Mouse (Mus musculus) hindbrain, embryonic 16.5 days (tissue): ENCODE measurements at regions not wholly inside any gene's neighbourhood (a gene's known extent, or its start where the extent isn't known, plus 50 kb on each side); places are given as distances from the start of the nearest gene placed in this dataset.

Experiments
- ATAC-seq: fragments of 200-750 bp; cut with Nextera tagmentation; 2 replicates; pipeline ENCODE4 v1.8.0; 2017; ENCODE audit warnings: moderate TSS enrichment, moderate library complexity
- H3K27ac ChIP-seq: fragments of 300-500 bp; sonication (generic); 2 replicates; pipeline ENCODE4 v1.5.1; 2014; ENCODE audit warnings: low read depth, mild to moderate bottlenecking, control low read depth, low read length, moderate library complexity
- H3K27me3 ChIP-seq: fragments of 300-500 bp; sonication (generic); replicated peaks from 2 replicates; pipeline ENCODE4 v1.6.1; 2014; ENCODE audit warnings: low read length; ENCODE audit not compliant: control insufficient read depth, insufficient read depth
- H3K36me3 ChIP-seq: fragments of 300-500 bp; sonication (generic); 2 replicates; pipeline ENCODE4 v1.6.1; 2014; ENCODE audit warnings: mild to moderate bottlenecking, low read length, moderate library complexity, mixed read lengths; ENCODE audit not compliant: control insufficient read depth, insufficient read depth
- H3K4me1 ChIP-seq: fragments of 300-500 bp; sonication (generic); 2 replicates; pipeline ENCODE4 v1.6.1; 2014; ENCODE audit warnings: low read depth, low read length; ENCODE audit not compliant: control insufficient read depth, insufficient read depth
- H3K4me2 ChIP-seq: fragments of 300-500 bp; sonication (generic); 2 replicates; pipeline ENCODE4 v1.6.1; 2014; ENCODE audit warnings: mild to moderate bottlenecking, low read length, control low read depth, moderate library complexity
- H3K4me3 ChIP-seq: fragments of 300-500 bp; sonication (generic); 2 replicates; pipeline ENCODE4 v1.5.1; 2014; ENCODE audit warnings: mild to moderate bottlenecking, low read length, control low read depth, moderate library complexity
- H3K9ac ChIP-seq: fragments of 300-500 bp; sonication (generic); 2 replicates; pipeline ENCODE4 v1.6.1; 2014; ENCODE audit warnings: low read depth, mild to moderate bottlenecking, control low read depth, low read length, moderate library complexity
- H3K9me3 ChIP-seq: fragments of 300-500 bp; sonication (generic); 2 replicates; pipeline ENCODE4 v1.6.1; 2014; ENCODE audit warnings: mild to moderate bottlenecking, low read length, moderate library complexity; ENCODE audit not compliant: control insufficient read depth
- WGBS: fragments of 180-500 bp; shearing (Covaris S2); extraction: QIAGEN DNeasy Blood & Tissue Kit; methylation state at CpG from one replicate; pipeline ENCODE4 v1.1.7; 2014; 5-methylcytosine and 5-hydroxymethylcytosine counted together

GRCm38 (mm10) chr12:70544326-70544725 is 91.4 kb downstream of the Tmx1 start:
- Histone ChIP-seq H3K9me3 (no peaks in the 10 kb centered on the region), H3K9ac (no peak overlapping the region), H3K27ac (no peak overlapping the region), H3K27me3 (no peaks in the 10 kb centered on the region), H3K4me2 (no peak overlapping the region), H3K4me1 (no peaks in the 10 kb centered on the region; the same call in 1 of the 2 replicates), H3K4me3 (no peak overlapping the region), H3K36me3 (no peaks in the 10 kb centered on the region)
- no peak for ATAC-seq
- 34% methylated on average over 12 of the region's 12 CpGs for WGBS

- no peak overlapping the region for H3K9ac ChIP-seq
- H3K4me3 ChIP-seq, result no peak overlapping the region
- H3K4me2 ChIP-seq, result no peak overlapping the region
- H3K9me3 ChIP-seq, result no peaks in the 10 kb centered on the region
- ATAC-seq, result no peak
- 68% methylated on average over 7 of the region's 7 CpGs for WGBS
- H3K27ac ChIP-seq, result no peak overlapping the region
- H3K36me3 ChIP-seq, result no peaks in the 10 kb centered on the region
- no peaks in the 10 kb centered on the region for H3K27me3 ChIP-seq
- no peaks in the 10 kb centered on the region; the same call in 1 of the 2 replicates for H3K4me1 ChIP-seq
Measured at GRCm38 (mm10) chr12:70544850-70545510, 92.1 kb downstream of the Tmx1 start.

- H3K36me3 ChIP-seq, result no peaks in the 10 kb centered on the region
- no peaks in the 10 kb centered on the region for H3K27me3 ChIP-seq
- no peak overlapping the region for H3K4me3 ChIP-seq
- H3K4me2 ChIP-seq, result no peak overlapping the region
- 54% methylated on average over 6 of the region's 6 CpGs for WGBS
- no peak for ATAC-seq
- no peaks in the 10 kb centered on the region for H3K9me3 ChIP-seq
- H3K9ac ChIP-seq, result no peak overlapping the region
- H3K4me1 ChIP-seq, result no peaks in the 10 kb centered on the region; the same call in 1 of the 2 replicates
- H3K27ac ChIP-seq, result no peak overlapping the region
Measured at GRCm38 (mm10) chr12:70547199-70547598, 94.3 kb downstream of the Tmx1 start.

GRCm38 (mm10) chr12:70549296-70549695 is 96.4 kb downstream of the Tmx1 start:
- H3K9me3 ChIP-seq, result no peaks in the 10 kb centered on the region
- no peaks in the 10 kb centered on the region; the same call in 1 of the 2 replicates for H3K4me1 ChIP-seq
- H3K27ac ChIP-seq, result no peak overlapping the region
- WGBS, result 72% methylated on average over 9 of the region's 9 CpGs
- H3K4me2 ChIP-seq, result no peak overlapping the region
- H3K4me3 ChIP-seq, result no peak overlapping the region
- H3K27me3 ChIP-seq, result no peaks in the 10 kb centered on the region
- no peak for ATAC-seq
- H3K9ac ChIP-seq, result no peak overlapping the region
- H3K36me3 ChIP-seq, result no peaks in the 10 kb centered on the region

- ATAC-seq, result no peak
- H3K9ac ChIP-seq, result no peak overlapping the region
- 29% methylated on average over 6 of the region's 6 CpGs for WGBS
- no peak overlapping the region for H3K4me2 ChIP-seq
- no peaks in the 10 kb centered on the region for H3K9me3 ChIP-seq
- no peaks in the 10 kb centered on the region for H3K4me1 ChIP-seq
- H3K27me3 ChIP-seq, result no peaks in the 10 kb centered on the region
- no peak overlapping the region for H3K4me3 ChIP-seq
- H3K36me3 ChIP-seq, result no peaks in the 10 kb centered on the region
- H3K27ac ChIP-seq, result no peak overlapping the region
Measured at GRCm38 (mm10) chr12:70553866-70554265, 101.0 kb downstream of the Tmx1 start.

GRCm38 (mm10) chr12:70554586-70554985 is 101.7 kb downstream of the Tmx1 start:
- WGBS, result 26% methylated on average over 7 of the region's 7 CpGs
- ATAC-seq, result no peak
- no peaks in the 10 kb centered on the region for H3K36me3 ChIP-seq
- no peaks in the 10 kb centered on the region for H3K9me3 ChIP-seq
- no peak overlapping the region for H3K4me3 ChIP-seq
- H3K4me2 ChIP-seq, result no peak overlapping the region
- H3K9ac ChIP-seq, result no peak overlapping the region
- H3K27me3 ChIP-seq, result no peaks in the 10 kb centered on the region
- no peaks in the 10 kb centered on the region for H3K4me1 ChIP-seq
- no peak overlapping the region for H3K27ac ChIP-seq

GRCm38 (mm10) chr12:70555723-70556122 is 102.8 kb downstream of the Tmx1 start:
- ATAC-seq, result no peak
- Histone ChIP-seq H3K27ac (no peak overlapping the region), H3K4me1 (no peaks in the 10 kb centered on the region), H3K36me3 (no peaks in the 10 kb centered on the region), H3K27me3 (no peaks in the 10 kb centered on the region), H3K4me3 (no peak overlapping the region), H3K4me2 (no peak overlapping the region), H3K9me3 (no peaks in the 10 kb centered on the region), H3K9ac (no peak overlapping the region)
- 63% methylated on average over 3 of the region's 3 CpGs for WGBS

GRCm38 (mm10) chr12:70556820-70557219 is 103.9 kb downstream of the Tmx1 start:
- Histone ChIP-seq H3K4me1 (no peaks in the 10 kb centered on the region), H3K4me3 (no peak overlapping the region), H3K9ac (no peak overlapping the region), H3K27me3 (no peaks in the 10 kb centered on the region), H3K9me3 (no peaks in the 10 kb centered on the region), H3K4me2 (no peak overlapping the region), H3K36me3 (no peaks in the 10 kb centered on the region), H3K27ac (no peak overlapping the region)
- 66% methylated on average over 6 of the region's 6 CpGs for WGBS
- no peak for ATAC-seq

- Histone ChIP-seq H3K9ac (no peak overlapping the region), H3K27ac (no peak overlapping the region), H3K4me3 (no peak overlapping the region), H3K4me2 (no peak overlapping the region), H3K9me3 (no peaks in the 10 kb centered on the region; the same call in 1 of the 2 replicates), H3K36me3 (no peaks in the 10 kb centered on the region), H3K4me1 (no peaks in the 10 kb centered on the region), H3K27me3 (no peaks in the 10 kb centered on the region)
- ATAC-seq, result no peak
- WGBS, result 79% methylated on average over 4 of the region's 4 CpGs
Measured at GRCm38 (mm10) chr12:70563446-70563845, 110.6 kb downstream of the Tmx1 start.
